Mouse (Mus musculus) myocyte (in vitro differentiated cells): ENCODE results near the gene Pou2f1.

ENCODE experiments used
- CEBPB ChIP-seq: IDR thresholded peaks from 2 replicates; pipeline ENCODE4 v1.6.1; 2011; ENCODE audit warnings: mild to moderate bottlenecking, moderate library complexity; ENCODE audit not compliant: poor library complexity, insufficient read depth, severe bottlenecking
- E2F4 ChIP-seq: IDR thresholded peaks from one replicate; pipeline ENCODE4 v1.6.1; 2011; ENCODE audit warnings: mild to moderate bottlenecking, control low read depth, moderate library complexity; ENCODE audit not compliant: insufficient read depth
- MAX ChIP-seq: IDR thresholded peaks from one replicate; pipeline ENCODE4 v1.6.1; 2011; ENCODE audit warnings: low read depth, mild to moderate bottlenecking, control low read depth
- MYOD1 ChIP-seq, 3 experiments: IDR thresholded peaks; one replicate each; pipeline ENCODE4 v1.6.1; 2011; ENCODE audit warnings: control low read depth in 2 of 3, low read depth in 2 of 3, mild to moderate bottlenecking in 2 of 3, moderate library complexity in 1 of 3; ENCODE audit not compliant: insufficient read length in 2 of 3, control insufficient read depth in 1 of 3
- MYOG ChIP-seq, 3 experiments: IDR thresholded peaks; one replicate each; pipeline ENCODE4 v1.6.1; 2011; ENCODE audit warnings: control low read depth in 2 of 3, low read depth in 2 of 3, mild to moderate bottlenecking in 2 of 3; ENCODE audit not compliant: insufficient read length in 2 of 3, control insufficient read depth in 1 of 3, insufficient read depth in 1 of 3
- POLR2A ChIP-seq: IDR thresholded peaks from one replicate; pipeline ENCODE4 v1.6.1; 2011; ENCODE audit warnings: low read depth, mild to moderate bottlenecking, control low read depth, moderate library complexity; ENCODE audit not compliant: insufficient read length
- POLR2AphosphoS2 ChIP-seq: IDR thresholded peaks from one replicate; pipeline ENCODE4 v1.6.1; 2011; ENCODE audit warnings: low read depth, control low read depth; ENCODE audit not compliant: insufficient read length
- REST ChIP-seq: IDR thresholded peaks from one replicate; pipeline ENCODE4 v1.6.1; 2011; ENCODE audit warnings: mild to moderate bottlenecking, control low read depth, moderate library complexity; ENCODE audit not compliant: insufficient read depth, insufficient read length
- TCF12 ChIP-seq: IDR thresholded peaks from one replicate; pipeline ENCODE4 v1.6.1; 2011; ENCODE audit warnings: mild to moderate bottlenecking, control low read depth; ENCODE audit not compliant: poor library complexity, insufficient read depth, severe bottlenecking
- USF1 ChIP-seq: IDR thresholded peaks from one replicate; pipeline ENCODE4 v1.6.1; 2011; ENCODE audit warnings: low read depth, mild to moderate bottlenecking, control low read depth, moderate library complexity

DNA sequence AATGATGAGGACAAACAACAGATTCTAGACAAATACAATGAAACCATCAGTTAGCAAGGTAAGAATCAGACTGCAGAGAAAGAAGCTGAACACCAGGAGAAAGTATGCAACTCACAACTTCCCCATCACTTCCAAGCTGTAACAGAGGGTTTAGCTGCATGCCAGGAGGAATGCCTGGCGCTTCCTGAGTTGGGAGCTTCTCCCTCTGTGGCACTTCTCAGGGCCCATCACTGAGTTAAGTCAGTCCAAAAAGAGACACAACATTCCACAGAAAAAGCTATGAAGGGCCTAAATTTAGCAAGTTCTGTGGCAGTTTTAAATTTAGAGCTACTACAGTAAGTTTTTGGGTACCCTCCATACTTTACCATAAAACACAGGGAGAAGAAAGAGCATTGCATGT lies 59.2 kb downstream of the Pou2f1 start:
- no peak for TF ChIP-seq POLR2A
- TF ChIP-seq USF1, result no peak
- no peak for TF ChIP-seq E2F4
- no peak for TF ChIP-seq CEBPB
- TF ChIP-seq POLR2AphosphoS2, result no peak
- TF ChIP-seq MAX, result no peak
- TF ChIP-seq TCF12, result no peak
- TF ChIP-seq MYOG (IDR thresholded peaks at IDR 0.05; ENCODE audit: control insufficient read depth in 1 of 3, insufficient read depth in 1 of 3, insufficient read length in 2 of 3, low read depth in 2 of 3), result no peak
- TF ChIP-seq MYOD1 (IDR thresholded peaks at IDR 0.05; ENCODE audit: control insufficient read depth in 1 of 3, insufficient read length in 2 of 3, low read depth in 2 of 3), result no peak
- no peak for TF ChIP-seq REST
